Mouse (Mus musculus) MEL (cell line): ENCODE measurements around the gene Nek9. TPM values are rescaled to one million over a fixed set of nuclear protein-coding genes. Genes with fewer than 3 reads are reported as not detected.

Experiments
- DNase-seq: peaks from one replicate; pipeline ENCODE4 v3.0.0; 2011; ENCODE audit warnings: low read depth, low spot score
- H3K27ac ChIP-seq: 2 replicates; pipeline ENCODE4 v1.5.1; 2012; ENCODE audit warnings: low read depth, mild to moderate bottlenecking, control low read depth, low read length, moderate library complexity; ENCODE audit not compliant: control insufficient read depth
- H3K27me3 ChIP-seq, 2 experiments: fragments of 150-350 bp in 1 of 2; sonication (generic) in 1 of 2; 2 replicates each; pipeline ENCODE4 v1.6.1; 2012; ENCODE audit warnings: low read length in 2 of 2, mild to moderate bottlenecking in 2 of 2, improper control_type of control experiment in 1 of 2, moderate library complexity in 1 of 2; ENCODE audit not compliant: insufficient read depth in 2 of 2, control insufficient read depth in 1 of 2
- H3K36me3 ChIP-seq, 2 experiments: 2 replicates each; pipeline ENCODE4 v1.6.1; 2012 to 2014; ENCODE audit warnings: low read length in 2 of 2, improper control_type of control experiment in 1 of 2, inconsistent platforms in 1 of 2, mild to moderate bottlenecking in 1 of 2; ENCODE audit not compliant: insufficient read depth in 2 of 2, control insufficient read depth in 1 of 2
- H3K4me1 ChIP-seq, 2 experiments: fragments of 150-350 bp in 1 of 2; sonication (generic) in 1 of 2; 2 replicates each; pipeline ENCODE4 v1.6.1; 2012; ENCODE audit warnings: low read length in 2 of 2, improper control_type of control experiment in 1 of 2, mild to moderate bottlenecking in 1 of 2; ENCODE audit not compliant: insufficient read depth in 2 of 2, control insufficient read depth in 1 of 2
- H3K4me3 ChIP-seq, 2 experiments: fragments of 150-350 bp in 1 of 2; sonication (generic) in 1 of 2; 2 replicates each; pipeline ENCODE4 v1.5.1; 2012; ENCODE audit warnings: low read depth in 2 of 2, low read length in 2 of 2, mild to moderate bottlenecking in 2 of 2, moderate library complexity in 2 of 2, control low read depth in 1 of 2, improper control_type of control experiment in 1 of 2; ENCODE audit not compliant: control insufficient read depth in 1 of 2, insufficient read depth in 1 of 2
- H3K79me2 ChIP-seq: 2 replicates; pipeline ENCODE4 v1.6.1; 2012; ENCODE audit warnings: mild to moderate bottlenecking, low read length, moderate library complexity; ENCODE audit not compliant: control insufficient read depth, poor library complexity, insufficient read depth
- H3K9ac ChIP-seq: 2 replicates; pipeline ENCODE4 v1.6.1; 2012; ENCODE audit warnings: low read depth, mild to moderate bottlenecking, control low read depth, low read length, moderate library complexity; ENCODE audit not compliant: control insufficient read depth, poor library complexity, severe bottlenecking
- H3K9me3 ChIP-seq: fragments of 150-350 bp; sonication (generic); replicated peaks from 2 replicates; pipeline ENCODE4 v1.6.1; 2012; ENCODE audit warnings: mild to moderate bottlenecking, low read length, improper control_type of control experiment, moderate library complexity; ENCODE audit not compliant: insufficient read depth
- BHLHE40 ChIP-seq: IDR thresholded peaks from 2 replicates; pipeline ENCODE4 v1.6.1; 2012; ENCODE audit warnings: low read depth, mild to moderate bottlenecking, inconsistent platforms, low read length, improper control_type of control experiment, borderline replicate concordance
- CHD1 ChIP-seq: IDR thresholded peaks from 2 replicates; pipeline ENCODE4 v1.6.1; 2012; ENCODE audit warnings: low read depth, mild to moderate bottlenecking, inconsistent platforms, low read length, improper control_type of control experiment
- CTCF ChIP-seq, 3 experiments: IDR thresholded peaks in 2 of 3; conservative IDR thresholded peaks in 1 of 3; 2 replicates each; pipeline ENCODE4 v1.5.1; 2011 to 2012; ENCODE audit warnings: low read length in 3 of 3, low read depth in 2 of 3, mild to moderate bottlenecking in 2 of 3, improper control_type of control experiment in 1 of 3, inconsistent platforms in 1 of 3, mixed read lengths in 1 of 3, moderate library complexity in 1 of 3; ENCODE audit not compliant: control insufficient read depth in 1 of 3, insufficient read depth in 1 of 3, poor library complexity in 1 of 3, severe bottlenecking in 1 of 3
- E2F4 ChIP-seq: IDR thresholded peaks from 2 replicates; pipeline ENCODE4 v1.6.1; 2011; ENCODE audit warnings: low read depth, low read length, improper control_type of control experiment, borderline replicate concordance
- EP300 ChIP-seq, 2 experiments: IDR thresholded peaks; 2 replicates each; pipeline ENCODE4 v1.6.1; 2011; ENCODE audit warnings: improper control_type of control experiment in 2 of 2, low read length in 2 of 2, low read depth in 1 of 2, mild to moderate bottlenecking in 1 of 2
- ETS1 ChIP-seq: IDR thresholded peaks from 2 replicates; pipeline ENCODE4 v1.6.1; 2012; ENCODE audit warnings: low read depth, mild to moderate bottlenecking, inconsistent platforms, low read length, improper control_type of control experiment, moderate library complexity
- GABPA ChIP-seq: IDR thresholded peaks from 2 replicates; pipeline ENCODE4 v1.6.1; 2012; ENCODE audit warnings: low read depth, mild to moderate bottlenecking, inconsistent platforms, low read length, improper control_type of control experiment, moderate library complexity
- GATA1 ChIP-seq: IDR thresholded peaks from 2 replicates; pipeline ENCODE4 v1.6.1; 2011; ENCODE audit warnings: low read depth, low read length, improper control_type of control experiment
- JUND ChIP-seq: IDR thresholded peaks from 2 replicates; pipeline ENCODE4 v1.6.1; 2011; ENCODE audit warnings: low read depth, mild to moderate bottlenecking, improper control_type of control experiment, low read length
- KAT2A ChIP-seq: conservative IDR thresholded peaks from 2 replicates; pipeline ENCODE4 v1.6.1; 2012; ENCODE audit warnings: low read depth, low read length, improper control_type of control experiment, inconsistent platforms
- MAFK ChIP-seq: IDR thresholded peaks from 2 replicates; pipeline ENCODE4 v1.6.1; 2011; ENCODE audit warnings: low read depth, mild to moderate bottlenecking, low read length, improper control_type of control experiment, borderline replicate concordance
- MXI1 ChIP-seq: IDR thresholded peaks from 2 replicates; pipeline ENCODE4 v1.6.1; 2011; ENCODE audit warnings: mild to moderate bottlenecking, low read depth, low read length, improper control_type of control experiment
- MYC ChIP-seq: IDR thresholded peaks from 2 replicates; pipeline ENCODE4 v1.6.1; 2011; ENCODE audit warnings: low read depth, mild to moderate bottlenecking, low read length, improper control_type of control experiment, moderate library complexity
- POLR2A ChIP-seq, 2 experiments: IDR thresholded peaks; 2 replicates each; pipeline ENCODE4 v1.6.1; 2011 to 2012; ENCODE audit warnings: low read length in 2 of 2, mild to moderate bottlenecking in 2 of 2, control low read depth in 1 of 2, improper control_type of control experiment in 1 of 2, low read depth in 1 of 2, moderate library complexity in 1 of 2; ENCODE audit not compliant: control insufficient read depth in 1 of 2, insufficient read depth in 1 of 2, poor library complexity in 1 of 2
- POLR2AphosphoS5 ChIP-seq: IDR thresholded peaks from 2 replicates; pipeline ENCODE4 v1.6.1; 2012; ENCODE audit warnings: low read depth, borderline replicate concordance, mild to moderate bottlenecking, inconsistent platforms, low read length, moderate library complexity, mixed read lengths
- RAD21 ChIP-seq: IDR thresholded peaks from 2 replicates; pipeline ENCODE4 v1.6.1; 2011; ENCODE audit warnings: mild to moderate bottlenecking, low read depth, low read length, improper control_type of control experiment
- RCOR1 ChIP-seq: IDR thresholded peaks from 2 replicates; pipeline ENCODE4 v1.6.1; 2012; ENCODE audit warnings: low read depth, mild to moderate bottlenecking, inconsistent platforms, low read length, improper control_type of control experiment
- SIN3A ChIP-seq: IDR thresholded peaks from 2 replicates; pipeline ENCODE4 v1.6.1; 2012; ENCODE audit warnings: low read length, improper control_type of control experiment, inconsistent platforms
- SMC3 ChIP-seq: IDR thresholded peaks from 2 replicates; pipeline ENCODE4 v1.6.1; 2011; ENCODE audit warnings: low read depth, low read length, improper control_type of control experiment
- TBP ChIP-seq: IDR thresholded peaks from 2 replicates; pipeline ENCODE4 v1.8.0; 2011; ENCODE audit warnings: low read depth, low read length, improper control_type of control experiment
- ZKSCAN1 ChIP-seq: IDR thresholded peaks from 2 replicates; pipeline ENCODE4 v1.6.1; 2012; ENCODE audit warnings: low read depth, mild to moderate bottlenecking, inconsistent platforms, low read length, improper control_type of control experiment, moderate library complexity
- ZMIZ1 ChIP-seq: IDR thresholded peaks from 2 replicates; pipeline ENCODE4 v1.6.1; 2012; ENCODE audit warnings: low read depth, mild to moderate bottlenecking, inconsistent platforms, low read length, improper control_type of control experiment, moderate library complexity
- polyA plus RNA-seq, 2 experiments: library from polyadenylated mRNA; stranded (reverse) in 1 of 2; unstranded in 1 of 2; fragments of >175 nt in 1 of 2; fragments of >200 nt in 1 of 2; gene quantifications; 2 replicates each; pipeline versions ENCODE4 v1.2.1 to v1.2.4; 2012; ENCODE audit warnings: low replicate concordance in 2 of 2, low read depth in 1 of 2; ENCODE audit not compliant: insufficient read length in 2 of 2, insufficient read depth in 1 of 2, missing spikeins in 1 of 2
- total RNA-seq: library from RNA; depleted of rRNA; stranded (reverse); fragments of 300-350 nt; gene quantifications from 2 replicates; pipeline ENCODE4 v1.2.3, GENCODE M21; 2012

Gene Nek9
- total and polyA plus RNA-seq, 3 experiments, result 23.4 to 32.2 TPM; not detected in 1

- TF ChIP-seq POLR2A (IDR thresholded peaks at IDR 0.05; ENCODE audit: control insufficient read depth in 1 of 2, insufficient read depth in 1 of 2, low read depth in 1 of 2, low read length in 2 of 2, poor library complexity in 1 of 2) (no peak), RAD21 (no peak), POLR2AphosphoS5 (no peak), KAT2A (no peak), SIN3A (no peak), JUND (no peak), BHLHE40 (no peak), CHD1 (no peak), ZKSCAN1 (no peak), TBP (no peak), ZMIZ1 (no peak), SMC3 (no peak), MXI1 (no peak), MYC (no peak), ETS1 (no peak), CTCF (IDR thresholded peaks at IDR 0.05 in 2 of 3, conservative IDR thresholded peaks at IDR 0.05 in 1 of 3; ENCODE audit: control insufficient read depth in 1 of 3, insufficient read depth in 1 of 3, low read depth in 2 of 3, low read length in 3 of 3, poor library complexity in 1 of 3, severe bottlenecking in 1 of 3) (no peak), MAFK (no peak), GABPA (no peak)
- no peak for DNase-seq
- Histone ChIP-seq H3K36me3 (peaks cover 0 to 11% of the 10 kb centered on the region in 2 experiments; a peak in 2 of 4 replicates), H3K9ac (peak overlapping the region; percentile 89), H3K4me3 (peak overlapping the region; percentile 76 to 88), H3K79me2 (no peaks in the 10 kb centered on the region; the same call in 1 of the 2 replicates), H3K4me1 (peaks cover 5 to 9% of the 10 kb centered on the region in 2 experiments), H3K9me3 (no peaks in the 10 kb centered on the region), H3K27ac (peak overlapping the region; percentile 72), H3K27me3 (no peaks in the 10 kb centered on the region)
Measured at GRCm38 (mm10) chr12:85269821-85270220, 69.3 kb downstream of the Nek9 start.

- no peak for DNase-seq
- H3K36me3 ChIP-seq, result peaks cover 0 to 15% of the 10 kb centered on the region in 2 experiments; a peak in 2 of 4 replicates
- no peaks in the 10 kb centered on the region for H3K9me3 ChIP-seq
- no peak overlapping the region for H3K4me3 ChIP-seq
- H3K27me3 ChIP-seq, result no peaks in the 10 kb centered on the region
- H3K9ac ChIP-seq, result no peak overlapping the region
- H3K27ac ChIP-seq, result no peak overlapping the region
- peaks cover 15 to 16% of the 10 kb centered on the region in 2 experiments for H3K4me1 ChIP-seq
- no peaks in the 10 kb centered on the region; the same call in 1 of the 2 replicates for H3K79me2 ChIP-seq
- TF ChIP-seq EP300 (IDR thresholded peaks at IDR 0.05; ENCODE audit: low read depth in 1 of 2, low read length in 2 of 2), result peak in 1 of 2 experiments; percentile 34; a peak in 2 of 4 replicates
- peak; percentile 52; the same call in 1 of the 2 replicates for TF ChIP-seq RCOR1
- no peak for TF ChIP-seq E2F4
- peak; percentile 53; the same call in 1 of the 2 replicates for TF ChIP-seq GATA1
Measured at GRCm38 (mm10) chr12:85266248-85266647, 72.9 kb downstream of the Nek9 start.
